Mouse (Mus musculus) heart, postnatal 4 days (tissue): ENCODE measurements at regions not wholly inside any gene's neighbourhood (a gene's known extent, or its start where the extent isn't known, plus 50 kb on each side); places are given as distances from the start of the nearest gene placed in this dataset.

Experiments used
- DNase-seq: peaks from one replicate; pipeline ENCODE4 v3.0.0; 2021

- peak; percentile 6 for DNase-seq
These were observed 291.1 kb upstream of the Pappa start for GRCm38 (mm10) chr4:64832882-64833281.

DNA sequence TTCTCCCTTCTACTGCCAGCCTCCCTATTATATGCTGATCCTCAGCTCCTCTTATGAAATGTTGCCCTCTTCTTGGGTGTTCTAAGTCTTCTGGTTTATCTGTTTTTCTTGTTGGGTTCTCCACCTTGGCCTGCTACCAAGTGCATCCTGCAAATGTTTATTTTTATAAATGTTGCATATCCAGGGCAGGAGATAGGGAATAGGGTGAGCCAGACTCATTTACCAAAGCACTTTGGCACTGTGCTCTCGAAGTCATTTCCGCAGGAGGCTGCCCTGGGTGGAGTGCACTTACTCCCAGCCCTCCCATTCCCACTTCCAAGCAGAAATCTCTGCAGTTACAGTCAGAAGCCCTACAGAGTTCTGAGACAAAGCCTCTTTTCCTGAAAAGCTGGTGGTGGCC lies 249.5 kb upstream of the Pappa start:
- DNase-seq = no peak

DNA sequence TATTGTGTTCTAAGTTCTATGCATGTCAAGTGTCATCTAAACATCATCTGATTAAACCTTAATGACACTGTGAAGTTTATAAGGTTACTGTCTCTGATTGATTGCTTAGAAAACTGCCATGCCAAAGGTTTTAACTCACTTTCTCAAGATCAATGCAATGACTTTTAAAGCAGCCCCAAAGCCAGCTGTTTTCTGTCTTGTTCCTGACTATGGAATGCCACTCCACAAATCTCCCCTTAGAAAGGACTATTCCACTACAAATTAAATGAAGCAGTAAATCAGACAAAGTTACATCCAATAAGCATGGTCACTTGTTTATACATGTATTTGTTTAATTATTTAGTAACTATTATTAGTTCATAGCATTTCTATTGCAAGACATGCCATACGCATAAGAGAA lies 247.1 kb upstream of the Pappa start:
- no peak for DNase-seq

DNA sequence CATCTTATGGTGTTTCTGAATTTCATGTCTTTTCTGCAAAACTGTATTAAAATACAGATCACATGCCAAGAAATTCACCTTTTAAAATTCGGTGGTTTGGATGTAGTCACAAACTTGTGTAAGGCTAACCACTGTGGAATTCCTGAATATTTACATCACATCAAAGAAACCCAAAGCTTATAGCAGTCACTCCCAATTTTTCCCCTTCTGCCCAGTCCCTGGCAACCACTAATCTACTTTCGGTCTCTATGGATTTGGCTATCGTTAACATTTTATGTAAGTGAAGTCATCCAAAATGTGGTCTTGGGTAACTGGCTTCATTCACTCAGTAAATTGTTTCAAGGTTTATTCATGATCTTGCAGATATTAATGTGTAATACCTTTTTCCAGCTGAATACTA lies 226.0 kb upstream of the Pappa start:
- DNase-seq = no peak

GRCm38 (mm10) chr4:64901091-64901845 lies 222.7 kb upstream of the Pappa start:
- peak; percentile 4 for DNase-seq

- DNase-seq = no peak
These were observed 200.2 kb upstream of the Pappa start for GRCm38 (mm10) chr4:64923751-64924150.

DNA sequence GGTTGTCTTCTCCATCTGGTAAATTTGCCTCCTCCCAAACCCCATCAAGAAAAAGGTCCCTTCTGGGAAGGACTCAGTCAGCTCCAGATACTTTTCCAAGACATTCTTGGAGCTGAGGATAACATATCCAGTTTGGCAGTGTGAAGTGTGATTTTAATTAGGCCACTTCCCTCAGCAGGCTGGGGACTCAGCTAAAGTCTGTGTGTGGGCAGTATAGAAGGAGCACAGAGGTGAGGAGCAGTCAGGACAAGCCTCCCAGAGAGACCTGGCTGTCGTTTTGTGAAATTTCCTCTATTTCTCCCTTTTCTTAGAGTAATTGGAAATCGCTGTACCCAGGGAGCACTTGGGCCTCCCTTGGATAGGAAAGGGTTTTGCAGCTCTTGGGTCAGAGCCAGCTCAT lies 195.4 kb upstream of the Pappa start:
- no peak for DNase-seq

DNA sequence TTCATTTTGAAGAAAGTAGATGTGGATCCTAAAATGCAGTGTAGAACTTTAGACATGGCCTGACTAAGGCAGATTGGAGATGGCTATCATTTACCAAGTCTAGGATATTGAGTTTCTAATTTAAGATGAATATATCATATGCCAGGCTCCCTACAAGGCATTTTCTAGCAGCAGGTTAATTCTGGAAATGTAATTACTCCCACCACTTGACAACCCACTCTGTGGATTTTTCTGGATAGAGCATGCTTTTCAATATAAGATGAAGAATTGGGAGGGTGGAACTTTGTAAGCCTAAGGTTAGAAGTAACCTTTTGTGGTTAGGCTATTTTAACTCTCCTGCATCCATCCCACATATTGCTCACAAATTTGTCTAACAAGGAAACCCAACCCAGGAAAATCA lies 178.4 kb upstream of the Pappa start:
- no peak for DNase-seq

GRCm38 (mm10) chr4:64952651-64953050 lies 171.3 kb upstream of the Pappa start:
- no peak for DNase-seq

DNA sequence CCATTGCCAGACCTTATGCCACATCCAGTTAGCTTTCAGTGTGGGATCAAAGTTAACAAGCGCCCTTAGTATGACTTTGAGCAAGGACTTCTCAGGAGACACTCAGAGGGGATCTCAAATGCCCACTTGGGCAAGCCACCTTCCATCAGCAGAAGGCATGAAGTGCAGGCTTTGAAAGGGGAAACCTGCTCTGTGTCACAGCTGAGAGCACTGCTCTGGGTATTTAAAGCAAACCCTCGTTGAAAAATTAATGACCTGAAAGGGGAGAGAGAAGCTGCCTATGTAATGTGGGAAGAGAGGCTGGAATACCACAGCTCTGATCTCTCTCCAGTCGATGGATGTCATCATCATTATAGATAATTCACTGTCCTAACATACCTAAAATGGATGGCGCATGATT lies 165.1 kb upstream of the Pappa start:
- DNase-seq = no peak

DNA sequence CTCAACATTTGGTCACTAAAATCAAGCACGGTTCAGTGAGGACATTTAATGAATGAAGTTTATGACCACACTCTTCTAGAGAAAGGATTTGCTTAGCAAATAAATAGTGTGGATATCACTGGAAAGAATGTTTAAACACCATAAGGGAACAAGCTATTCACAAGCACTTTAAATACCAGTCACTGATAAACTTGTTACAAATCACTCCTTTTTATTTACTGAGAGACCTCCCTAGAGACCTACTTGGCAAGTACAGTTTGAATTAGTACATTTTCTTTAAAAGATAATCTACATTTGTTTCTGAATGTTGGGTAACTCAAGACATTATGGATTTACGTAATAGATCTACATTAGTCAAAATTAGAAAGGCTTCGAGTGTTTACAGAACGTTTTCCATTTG lies 162.2 kb upstream of the Pappa start:
- DNase-seq = no peak
